Comparison of ENCODE assay signal across 7 mouse cellular contexts in the genomic region with DNA sequence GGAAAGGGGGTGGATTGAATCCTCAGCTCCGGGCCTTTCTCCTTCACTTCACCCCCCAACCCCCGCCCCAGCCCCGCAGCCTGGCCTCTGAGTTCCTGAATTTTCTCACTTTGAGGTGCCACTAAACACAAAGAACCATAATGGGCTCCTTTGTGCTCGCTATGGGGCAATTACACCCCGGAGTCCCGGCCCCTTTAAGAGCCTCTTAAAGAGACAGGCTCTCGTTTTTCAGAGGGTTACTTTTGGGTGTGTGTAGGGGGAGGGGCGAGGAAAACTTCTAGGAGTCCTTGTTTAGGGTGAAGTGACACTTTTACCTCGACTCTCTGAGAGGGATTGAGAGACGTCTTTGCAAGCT. TPM values are rescaled to one million over a fixed set of nuclear protein-coding genes. Genes with fewer than 3 reads are reported as not detected.
DNase-seq lines count a peak whose midpoint lies in the region; ATAC-seq and TF ChIP-seq lines count a peak whose summit lies in the region.

No protein-coding gene starts in this region.

- ATAC-seq in intestine, embryonic 15.5 days = peak; percentile 70
- ATAC-seq in liver, embryonic 16.5 days (ENCODE audit: low read depth) = no peak
- ATAC-seq in megakaryocyte-erythroid progenitor cell, adult 5-6 weeks (replicated peaks; ENCODE audit: low FRiP score, low TSS enrichment, poor library complexity, severe bottlenecking) = no peak

- no peak for TF ChIP-seq CTCF in CH12.LX (conservative IDR thresholded peaks at IDR 0.05 in 1 of 2, IDR thresholded peaks at IDR 0.05 in 1 of 2; ENCODE audit: low read depth in 2 of 2, low read length in 2 of 2)

- peak overlapping the region in 1 of 3 experiments; percentile 27 for H3K4me3 ChIP-seq in CH12.LX (replicated peaks in 1 of 3; ENCODE audit: low read depth in 2 of 3, low read length in 2 of 3, poor library complexity in 1 of 3)
- H3K4me3 ChIP-seq in intestine, embryonic 15.5 days (replicated peaks) = peak overlapping the region; percentile 75
- H3K4me3 ChIP-seq in liver, embryonic 16.5 days (ENCODE audit: low read depth, low read length) = peak overlapping the region; percentile 36

- in situ Hi-C loops in CH12.LX (cut with MboI; ENCODE audit: low pct_ligation_motif_present, low pct_unique_long_range_greater_than_20kb, low sequenced_read_pairs) = no loop called here

- H3K36me3 ChIP-seq in CH12.LX (replicated peaks in 1 of 2; ENCODE audit: control insufficient read depth in 1 of 2, insufficient read depth in 1 of 2, low read length in 1 of 2) = no peaks in the 10 kb centered on the region
- H3K36me3 ChIP-seq in intestine, embryonic 15.5 days = no peaks in the 10 kb centered on the region
- no peaks in the 10 kb centered on the region for H3K36me3 ChIP-seq in liver, embryonic 16.5 days (ENCODE audit: control insufficient read depth, insufficient read depth)

- TF ChIP-seq EP300 in CH12.LX (IDR thresholded peaks at IDR 0.05; ENCODE audit: low read length) = no peak

- no peaks in the 10 kb centered on the region for H3K79me2 ChIP-seq in CH12.LX (replicated peaks; ENCODE audit: control insufficient read depth, extremely low read depth, insufficient read depth, poor library complexity, severe bottlenecking)

- TF ChIP-seq POLR2A in CH12.LX (IDR thresholded peaks at IDR 0.05; ENCODE audit: low read depth, low read length) = no peak

- 0 out of 4 replicates have a peak, but pooled peaks cover 0 to 2% of the 10 kb centered on the region in 2 experiments for H3K4me1 ChIP-seq in CH12.LX (ENCODE audit: control insufficient read depth in 1 of 2, insufficient read depth in 2 of 2)
- H3K4me1 ChIP-seq in intestine, embryonic 15.5 days (replicated peaks) = peaks cover 7% of the 10 kb centered on the region
- H3K4me1 ChIP-seq in liver, embryonic 16.5 days (ENCODE audit: control insufficient read depth, low read depth, low read length) = no peaks in the 10 kb centered on the region; the same call in 1 of the 2 replicates

- no peak overlapping the region for H3K9ac ChIP-seq in CH12.LX (ENCODE audit: insufficient read depth, low read depth)
- peak overlapping the region; percentile 52 for H3K9ac ChIP-seq in intestine, embryonic 15.5 days
- no peak overlapping the region for H3K9ac ChIP-seq in liver, embryonic 16.5 days (ENCODE audit: low read depth, low read length)

- dilution Hi-C loops in CH12.LX (cut with MboI; ENCODE audit: extremely low pct_ligation_motif_present, extremely low pct_unique_long_range_greater_than_20kb, low sequenced_read_pairs) = no loop called here

- peak overlapping the region; percentile 81 for H3K4me2 ChIP-seq in CH12.LX (ENCODE audit: insufficient read depth, low read depth, poor library complexity, severe bottlenecking)
- peak overlapping the region; percentile 80 for H3K4me2 ChIP-seq in intestine, embryonic 15.5 days (replicated peaks)
- H3K4me2 ChIP-seq in liver, embryonic 16.5 days (ENCODE audit: low read depth, low read length) = peak overlapping the region; percentile 55

- WGBS in intestine, embryonic 15.5 days = under 1% methylated on average over 10 of the region's 10 CpGs
- WGBS in liver, embryonic 16.5 days (ENCODE audit: insufficient replicate concordance) = under 1% methylated on average over 10 of the region's 10 CpGs

- peaks cover 19% of the 10 kb centered on the region for H3K9me3 ChIP-seq in CH12.LX (replicated peaks; ENCODE audit: low read length)
- H3K9me3 ChIP-seq in intestine, embryonic 15.5 days = no peaks in the 10 kb centered on the region
- H3K9me3 ChIP-seq in liver, embryonic 16.5 days (replicated peaks; ENCODE audit: control insufficient read depth, low read length) = no peaks in the 10 kb centered on the region

- peaks cover 22% of the 10 kb centered on the region for H3K27me3 ChIP-seq in CH12.LX (replicated peaks)
- H3K27me3 ChIP-seq in intestine, embryonic 15.5 days (replicated peaks) = peaks cover 15% of the 10 kb centered on the region; the same call in 1 of the 2 replicates
- H3K27me3 ChIP-seq in liver, embryonic 16.5 days (ENCODE audit: control insufficient read depth, insufficient read depth, low read depth, low read length) = peaks cover 70% of the 10 kb centered on the region

- no peak for TF ChIP-seq RAD21 in CH12.LX (IDR thresholded peaks at IDR 0.05; ENCODE audit: low read depth, low read length)

- DNase-seq in CH12.LX (ENCODE audit: extremely low read depth) = peak; percentile 41
- DNase-seq in ZHBTc4 (ENCODE audit: low read depth, low spot score) = peak; percentile 75
- peak; percentile 90 for DNase-seq in forelimb bud, embryonic 11.5 days (ENCODE audit: low read depth, low spot score)
- DNase-seq in ovary, postnatal 10 days (ENCODE audit: low spot score) = peak; percentile 46

- H3K27ac ChIP-seq in CH12.LX (ENCODE audit: insufficient read depth, low read depth) = no peak overlapping the region
- peak overlapping the region; percentile 95 for H3K27ac ChIP-seq in intestine, embryonic 15.5 days
- no peak overlapping the region for H3K27ac ChIP-seq in liver, embryonic 16.5 days (ENCODE audit: low read length)

TF ChIP-seq in CH12.LX, 34 proteins besides CTCF, POLR2A, EP300 and RAD21:
- no peak for TF ChIP-seq E2F4 (IDR thresholded peaks at IDR 0.05; ENCODE audit: insufficient replicate concordance, low read depth, low read length)
- TF ChIP-seq KAT2A (IDR thresholded peaks at IDR 0.05; ENCODE audit: insufficient replicate concordance, low read length) = no peak
- peak; percentile 43; the same call in 1 of the 2 replicates for TF ChIP-seq SIN3A (IDR thresholded peaks at IDR 0.05; ENCODE audit: low read length)
- no peak for TF ChIP-seq GABPA (IDR thresholded peaks at IDR 0.05; ENCODE audit: insufficient replicate concordance, low read depth, low read length)
- TF ChIP-seq HCFC1 (IDR thresholded peaks at IDR 0.05; ENCODE audit: low read depth, low read length) = peak; percentile 15; the same call in 1 of the 2 replicates
- TF ChIP-seq MXI1 (IDR thresholded peaks at IDR 0.05; ENCODE audit: low read depth, low read length) = no peak
- TF ChIP-seq ZKSCAN1 (IDR thresholded peaks at IDR 0.05; ENCODE audit: borderline replicate concordance, low read depth, low read length) = no peak
- TF ChIP-seq MAX (IDR thresholded peaks at IDR 0.05; ENCODE audit: low read length) = no peak
- TF ChIP-seq CHD2 (IDR thresholded peaks at IDR 0.05; ENCODE audit: low read length) = peak; percentile 68; the same call in 1 of the 2 replicates
- TF ChIP-seq BHLHE40 (IDR thresholded peaks at IDR 0.05; ENCODE audit: low read depth, low read length) = 0 out of 2 replicates have a peak, but pooled peaks have one; percentile 13
- TF ChIP-seq MAZ (IDR thresholded peaks at IDR 0.05; ENCODE audit: low read depth, low read length) = peak; percentile 58; the same call in 1 of the 2 replicates
- no peak for TF ChIP-seq USF2 (conservative IDR thresholded peaks at IDR 0.05; ENCODE audit: low read depth, low read length)
- TF ChIP-seq MEF2A (IDR thresholded peaks at IDR 0.05; ENCODE audit: borderline replicate concordance, low read depth, low read length) = no peak
- no peak for TF ChIP-seq PAX5 (IDR thresholded peaks at IDR 0.05; ENCODE audit: low read length)

RNA-seq across cellular contexts. Expression of a gene that starts 0.7 kb away (rescaled TPM):
- total RNA-seq in CH12.LX (2012; rRNA removed) = 0.08 and 0.13 TPM in 2 replicates
- total RNA-seq in CH12.LX (2014; rRNA removed) = 0.23 and 0.35 TPM in 2 replicates
- polyA plus RNA-seq in CH12.LX (2012; ENCODE audit: insufficient read length, low read depth) = 0.15 and 0.20 TPM in 2 replicates
- 15.6 and 15.9 TPM in 2 replicates for polyA plus RNA-seq in intestine, embryonic 15.5 days (2015; fragmentation: Nextera tagmentation; extraction: Ambion mirVana)
- 0.29 and 0.54 TPM in 2 replicates for polyA plus RNA-seq in liver, embryonic 16.5 days (2015; fragmentation: Nextera tagmentation; extraction: Ambion mirVana)
- not detected in 2 replicates for total RNA-seq in megakaryocyte-erythroid progenitor cell, adult 5-6 weeks (2014; fragmentation: Nextera tagmentation)
- total RNA-seq in megakaryocyte-erythroid progenitor cell, adult 5-6 weeks (2017) = not detected in 2 replicates

RNA-seq across cellular contexts. Expression of a gene that starts 24.2 kb away (rescaled TPM):
- total RNA-seq in CH12.LX (2012; rRNA removed) (0.42 TPM in 1 of 2 replicates, not detected in the other), CH12.LX (2014; rRNA removed) (0.46 and 0.63 TPM in 2 replicates)
- polyA plus RNA-seq in CH12.LX (2012; ENCODE audit: insufficient read length, low read depth) = 0.38 TPM in 1 of 2 replicates, not detected in the other
- 12.0 and 14.5 TPM in 2 replicates for polyA plus RNA-seq in intestine, embryonic 15.5 days (2015; fragmentation: Nextera tagmentation; extraction: Ambion mirVana)
- 0.26 and 0.35 TPM in 2 replicates for polyA plus RNA-seq in liver, embryonic 16.5 days (2015; fragmentation: Nextera tagmentation; extraction: Ambion mirVana)
- not detected in 2 replicates for total RNA-seq in megakaryocyte-erythroid progenitor cell, adult 5-6 weeks (2014; fragmentation: Nextera tagmentation)
- not detected in 2 replicates for total RNA-seq in megakaryocyte-erythroid progenitor cell, adult 5-6 weeks (2017)

RNA-seq across cellular contexts. Expression of a gene that starts 47.3 kb away (rescaled TPM):
- 15.4 and 16.6 TPM in 2 replicates for total RNA-seq in CH12.LX (2012; rRNA removed)
- 10.2 and 11.5 TPM in 2 replicates for total RNA-seq in CH12.LX (2014; rRNA removed)
- 24.7 and 27.4 TPM in 2 replicates for polyA plus RNA-seq in CH12.LX (2012; ENCODE audit: insufficient read length, low read depth)
- 41.7 and 43.1 TPM in 2 replicates for polyA plus RNA-seq in intestine, embryonic 15.5 days (2015; fragmentation: Nextera tagmentation; extraction: Ambion mirVana)
- 17.3 and 18.6 TPM in 2 replicates for polyA plus RNA-seq in liver, embryonic 16.5 days (2015; fragmentation: Nextera tagmentation; extraction: Ambion mirVana)
- total RNA-seq in megakaryocyte-erythroid progenitor cell, adult 5-6 weeks (2014; fragmentation: Nextera tagmentation) = 44.9 and 47.2 TPM in 2 replicates
- total RNA-seq in megakaryocyte-erythroid progenitor cell, adult 5-6 weeks (2017) = 34.3 and 38.2 TPM in 2 replicates

Comparison
In these comparisons a context has a peak if more than half of its experiments do, and no peak if none do; other contexts are left out.
1. RNA of a gene that starts 0.7 kb away (polyA plus RNA-seq): 15.6 to 15.9 TPM in intestine, embryonic 15.5 days; 0.29 to 0.54 TPM in liver, embryonic 16.5 days and 0.15 to 0.20 TPM in CH12.LX; every median in the first group is over 10 times any median in the second.
2. Peak in every context shown above with its lines, with median percentiles within 50 percentile points of each other: DNase-seq and H3K4me2 ChIP-seq.